Mouse (Mus musculus) left cerebral cortex, adult 18-20 months (tissue): ENCODE data around the gene Cyp1a1. TPM values are rescaled to one million over a fixed set of nuclear protein-coding genes. Genes with fewer than 3 reads are reported as not detected.

Experiments used
- total RNA-seq, 2 experiments: library from RNA; stranded (reverse); gene quantifications; 2 replicates each; pipeline ENCODE4 v1.2.3; 2021

The Cyp1a1 gene
- total RNA-seq, 2 experiments from 2014 or later, result 0.16 TPM; not detected in 1

Other genes with a start within 250 kb of the Cyp1a1 start
- 10 to 100 TPM; 14.3 TPM for gene Ppcdc, start 247.8 kb upstream of the Cyp1a1 start, total RNA-seq
- 100 to 1,000 TPM; 381 to 400 TPM for gene Scamp5, start 219.9 kb upstream of the Cyp1a1 start, total RNA-seq
- gene Rpp25, start 183.9 kb upstream of the Cyp1a1 start, total RNA-seq, result 10 to 100 TPM; 17.6 to 18.5 TPM
- 100 to 1,000 TPM; 410 to 481 TPM for gene Cox5a, start 166.7 kb upstream of the Cyp1a1 start, total RNA-seq
- 10 to 100 TPM; 17.6 to 25.6 TPM for gene Fam219b, start 150.4 kb upstream of the Cyp1a1 start, total RNA-seq
- 10 to 100 TPM; 66.0 to 69.4 TPM for gene Mpi, start 135.2 kb upstream of the Cyp1a1 start, total RNA-seq
- 10 to 100 TPM; 20.9 to 23.1 TPM for gene Scamp2, start 127.0 kb upstream of the Cyp1a1 start, total RNA-seq
- gene Ulk3, start 98.5 kb upstream of the Cyp1a1 start, total RNA-seq, result 10 to 100 TPM; 28.9 to 33.5 TPM
- 10 to 100 TPM; 13.0 to 13.6 TPM for gene Cplx3, start 81.6 kb upstream of the Cyp1a1 start, total RNA-seq
- gene Lman1l, start 67.2 kb upstream of the Cyp1a1 start, total RNA-seq, result not detected
- gene Csk, start 34.3 kb upstream of the Cyp1a1 start, total RNA-seq, result 10 to 100 TPM; 35.1 to 37.0 TPM
- gene Cyp1a2, start 4.2 kb upstream of the Cyp1a1 start, total RNA-seq, result not detected
- 10 to 100 TPM; 15.2 to 16.0 TPM for gene Edc3, start 20.6 kb downstream of the Cyp1a1 start, total RNA-seq
- gene Clk3, start 77.9 kb downstream of the Cyp1a1 start, total RNA-seq, result 10 to 100 TPM; 77.8 to 88.3 TPM
- 10 to 100 TPM; 12.3 to 13.5 TPM for gene Arid3b, start 148.9 kb downstream of the Cyp1a1 start, total RNA-seq
- gene Ubl7, start 223.1 kb downstream of the Cyp1a1 start, total RNA-seq, result 100 to 1,000 TPM; 107 to 113 TPM